Mouse (Mus musculus): ENCODE measurements around the gene Mink1.

The Mink1 gene

DNA sequence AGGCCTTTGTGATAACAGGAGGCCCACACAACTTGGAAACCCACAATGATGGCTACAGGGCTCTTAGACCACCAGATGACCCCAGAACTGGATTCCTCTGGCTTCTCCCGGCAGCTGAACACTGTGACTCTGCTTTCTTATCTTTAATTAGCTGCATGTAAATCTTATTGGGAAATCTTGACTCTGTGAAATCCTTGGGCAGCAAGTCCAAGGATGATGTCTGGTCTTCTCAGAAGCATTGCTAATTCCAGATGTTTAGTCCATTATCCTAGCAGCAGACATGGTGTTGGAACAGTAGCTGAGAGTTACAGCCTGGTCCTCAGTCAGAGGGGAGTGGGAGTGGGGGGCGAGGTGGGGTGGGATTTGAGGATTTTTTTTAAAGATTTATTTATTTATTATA, 65.8 kb downstream of the Mink1 start:
- DNase-seq (ENCODE audit: low read depth in 2 of 2, low spot score in 2 of 2) = no peak

DNA sequence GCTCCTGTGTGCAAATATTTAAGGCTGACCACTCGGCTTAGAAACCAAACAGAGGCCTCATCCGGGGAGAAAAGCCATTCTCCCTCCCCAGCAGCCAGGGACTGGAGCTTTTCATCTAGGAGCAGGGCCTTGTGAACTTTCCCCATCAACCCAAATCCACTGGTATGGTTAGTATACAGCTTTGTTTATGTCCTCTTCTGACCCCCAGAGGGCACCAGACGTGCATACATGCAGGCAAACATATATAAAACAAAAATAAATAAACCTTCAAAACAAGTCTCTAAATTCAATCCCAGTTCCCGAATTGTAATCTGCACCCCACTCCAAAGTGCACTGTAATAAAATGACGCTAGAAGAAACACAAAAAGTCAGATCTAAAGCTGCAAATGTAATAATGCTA, 66.9 kb downstream of the Mink1 start:
- peak in 1 of 2 experiments; percentile 37 for DNase-seq (ENCODE audit: low read depth in 2 of 2, low spot score in 2 of 2)

DNA sequence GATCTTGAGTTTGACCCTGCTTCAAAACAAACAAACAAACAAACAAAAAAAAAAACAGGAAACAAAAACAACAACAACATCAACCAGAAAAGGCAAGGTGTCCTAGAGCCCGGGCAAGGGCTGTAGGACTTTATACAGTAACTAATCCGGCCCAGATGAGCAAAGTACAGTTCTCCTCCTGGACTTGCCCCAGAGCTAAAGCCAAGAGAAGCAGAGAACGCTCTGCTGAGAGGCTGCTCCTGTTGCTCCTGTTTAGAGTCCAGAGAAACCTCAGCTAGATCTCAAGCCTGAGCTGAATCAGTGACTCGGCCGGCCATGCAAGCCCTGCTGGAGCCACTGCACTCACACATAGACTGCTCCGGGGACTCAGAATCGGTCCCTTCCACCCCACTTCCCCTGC, 67.4 kb downstream of the Mink1 start:
- no peak for DNase-seq (ENCODE audit: low read depth in 2 of 2, low spot score in 2 of 2)

DNA sequence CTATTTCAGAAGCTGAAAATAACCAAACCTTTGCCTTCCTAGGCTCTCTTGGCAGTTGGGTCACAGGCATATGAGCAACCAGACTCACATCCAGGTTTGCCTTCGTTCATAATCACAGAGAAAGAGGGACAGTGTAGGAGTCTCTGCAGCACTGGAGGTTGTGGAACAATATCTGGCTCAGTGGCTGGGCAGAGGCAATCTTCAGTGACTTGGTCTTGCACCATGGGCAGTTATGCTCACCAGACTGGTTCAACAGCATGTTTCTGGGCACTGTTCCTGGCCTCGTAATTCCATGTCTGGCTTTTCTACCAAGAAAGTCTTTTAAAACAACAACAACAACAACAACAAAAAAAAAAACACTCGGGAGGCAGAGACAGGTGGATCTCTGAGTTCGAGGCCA, 72.9 kb downstream of the Mink1 start:
- DNase-seq (ENCODE audit: low read depth in 2 of 2, low spot score in 2 of 2) = no peak

DNA sequence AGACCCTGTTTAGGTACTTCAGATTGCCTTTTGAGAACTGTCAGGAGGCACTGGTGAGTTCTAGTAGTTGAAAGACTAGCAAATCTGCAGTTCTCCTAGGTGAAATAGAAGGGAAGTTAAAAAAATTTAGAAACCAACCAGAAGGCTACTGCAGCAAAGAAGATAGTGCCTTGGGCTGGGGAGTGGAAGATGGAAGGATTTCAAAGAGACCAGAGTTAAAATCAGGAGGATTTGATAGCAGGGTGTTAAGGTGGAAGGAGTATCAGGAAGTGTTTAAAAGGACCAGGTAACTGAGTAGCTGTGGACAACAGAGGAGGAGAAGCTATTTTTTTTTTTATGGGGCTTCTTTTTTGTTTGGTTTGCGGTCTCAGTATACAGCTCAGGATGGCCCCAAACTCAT, 75.1 kb downstream of the Mink1 start:
- no peak for DNase-seq (ENCODE audit: low read depth in 2 of 2, low spot score in 2 of 2)

DNA sequence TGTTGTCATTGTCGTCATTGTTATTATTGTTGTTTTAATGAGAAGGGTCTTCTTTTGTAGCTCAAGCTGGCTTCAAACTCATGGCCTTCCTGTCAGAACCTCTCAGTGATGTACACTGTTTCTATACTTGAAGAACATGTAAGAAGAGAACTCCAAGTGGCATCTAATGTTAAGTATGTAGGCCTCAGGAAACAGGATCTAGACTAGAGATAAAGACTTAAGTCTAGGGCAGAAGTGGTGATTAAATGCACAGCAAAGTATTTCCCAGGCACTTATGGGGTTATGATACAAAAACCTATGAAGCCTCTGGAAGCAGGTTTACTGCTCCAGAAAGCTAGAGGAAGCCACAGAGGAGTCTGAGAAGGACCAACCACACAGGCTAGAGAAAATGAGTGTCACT, 75.6 kb downstream of the Mink1 start:
- no peak for DNase-seq (ENCODE audit: low read depth in 2 of 2, low spot score in 2 of 2)

DNA sequence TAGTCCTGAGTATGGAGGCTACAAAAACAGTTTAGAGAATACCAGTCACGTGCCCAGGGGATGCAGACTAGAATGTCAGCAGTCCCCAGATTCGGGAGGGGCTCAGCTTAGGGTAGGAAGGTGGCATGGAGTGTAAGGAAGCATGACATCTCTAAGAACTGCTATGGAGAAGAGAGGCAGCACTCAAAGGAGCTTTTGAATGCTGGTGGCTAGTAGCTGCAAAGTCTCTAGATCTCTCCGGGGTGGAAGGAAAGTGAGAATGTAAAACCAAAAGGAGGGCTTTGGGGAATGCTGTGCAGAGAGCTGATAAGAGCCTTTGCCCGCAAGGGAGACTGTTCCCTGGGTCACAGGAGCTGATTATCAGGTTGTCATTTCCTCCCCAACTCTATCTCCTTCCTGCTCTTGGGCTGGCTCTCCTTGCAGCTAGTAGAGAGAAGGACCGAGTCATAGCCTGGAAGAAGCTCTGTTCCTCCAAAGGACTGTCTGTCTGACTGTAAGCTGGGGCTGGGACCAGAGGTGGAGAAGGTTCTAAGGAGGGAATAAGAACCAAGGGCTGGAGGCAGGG, 76.1 kb downstream of the Mink1 start, which contains the start of gene Gp1ba:
Gene Gp1ba, plus strand, starts transcription at position 409 of the 565 bp plus-strand sequence.
- no peak for DNase-seq (ENCODE audit: low read depth in 2 of 2, low spot score in 2 of 2)

DNA sequence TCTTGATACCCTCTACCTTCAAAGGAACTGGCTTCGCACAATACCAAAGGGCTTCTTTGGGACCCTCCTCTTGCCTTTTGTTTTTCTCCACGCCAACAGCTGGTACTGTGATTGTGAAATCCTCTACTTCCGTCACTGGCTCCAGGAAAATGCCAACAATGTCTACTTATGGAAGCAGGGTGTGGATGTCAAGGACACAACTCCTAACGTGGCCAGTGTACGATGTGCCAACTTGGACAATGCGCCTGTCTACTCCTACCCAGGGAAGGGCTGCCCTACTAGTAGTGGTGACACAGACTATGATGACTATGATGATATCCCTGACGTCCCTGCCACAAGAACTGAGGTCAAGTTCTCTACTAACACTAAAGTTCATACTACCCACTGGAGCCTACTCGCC, 77.3 kb downstream of the Mink1 start:
- DNase-seq (ENCODE audit: low read depth in 2 of 2, low spot score in 2 of 2) = no peak

DNA sequence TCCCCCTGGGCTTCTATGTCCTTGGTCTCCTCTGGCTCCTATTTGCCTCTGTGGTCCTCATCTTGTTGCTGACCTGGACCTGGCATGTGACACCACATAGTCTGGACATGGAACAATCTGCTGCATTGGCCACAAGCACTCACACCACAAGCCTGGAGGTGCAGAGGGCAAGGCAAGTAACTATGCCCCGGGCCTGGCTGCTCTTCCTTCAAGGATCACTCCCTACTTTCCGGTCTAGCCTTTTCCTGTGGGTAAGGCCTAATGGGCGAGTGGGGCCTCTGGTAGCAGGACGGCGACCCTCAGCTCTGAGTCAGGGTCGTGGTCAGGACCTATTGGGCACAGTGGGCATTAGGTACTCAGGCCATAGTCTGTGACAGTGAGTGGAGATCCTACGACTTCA, 78.6 kb downstream of the Mink1 start:
- DNase-seq (ENCODE audit: low read depth in 2 of 2, low spot score in 2 of 2) = no peak

DNA sequence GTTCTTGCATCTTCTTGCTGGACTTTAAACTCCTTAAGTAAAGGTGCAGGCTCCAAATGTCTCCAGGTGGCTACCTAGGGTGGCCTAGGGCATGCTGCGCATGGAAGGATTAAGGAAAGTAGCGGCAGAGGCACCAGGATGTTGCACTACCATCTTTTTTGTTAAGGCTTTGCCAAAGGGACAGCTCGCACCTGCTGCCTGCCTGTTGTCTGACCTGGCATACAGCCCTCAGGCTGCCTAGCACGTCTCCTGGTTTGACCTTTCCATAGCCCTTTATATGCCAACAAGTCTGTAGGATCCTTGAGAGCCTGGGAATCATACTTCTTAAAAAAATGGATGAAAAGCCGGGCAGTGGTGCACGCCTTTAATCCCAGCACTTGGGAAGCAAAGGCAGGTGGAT, 80.4 kb downstream of the Mink1 start:
- DNase-seq (ENCODE audit: low read depth in 2 of 2, low spot score in 2 of 2) = no peak

DNA sequence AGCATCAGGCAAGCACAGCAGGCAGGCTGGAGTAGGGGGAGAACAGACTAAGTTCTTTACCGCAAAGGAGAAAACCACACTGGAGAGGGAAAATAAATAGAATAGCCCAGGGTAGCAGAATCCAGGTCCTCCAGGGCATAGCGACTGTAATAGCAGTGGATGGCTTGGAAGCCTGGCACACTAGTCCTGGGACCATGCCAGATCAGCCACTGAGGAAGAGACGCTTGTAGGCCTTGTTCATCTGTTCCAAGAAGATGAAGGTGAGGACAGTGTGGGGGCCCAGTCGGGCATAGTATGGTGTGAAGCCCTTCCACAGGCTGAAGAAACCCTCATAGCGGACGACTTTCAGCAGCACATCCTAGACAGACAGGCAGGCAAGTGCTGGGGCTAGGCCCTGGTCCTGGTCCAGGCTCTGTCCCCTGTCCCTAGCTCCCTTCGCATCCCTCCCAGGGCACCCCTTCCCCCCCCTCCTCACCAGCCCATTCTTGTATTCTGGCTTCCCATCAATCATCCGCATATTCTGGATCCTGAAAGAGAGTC, 82.0 kb downstream of the Mink1 start:
- DNase-seq (ENCODE audit: low read depth in 2 of 2, low spot score in 2 of 2) = no peak

DNA sequence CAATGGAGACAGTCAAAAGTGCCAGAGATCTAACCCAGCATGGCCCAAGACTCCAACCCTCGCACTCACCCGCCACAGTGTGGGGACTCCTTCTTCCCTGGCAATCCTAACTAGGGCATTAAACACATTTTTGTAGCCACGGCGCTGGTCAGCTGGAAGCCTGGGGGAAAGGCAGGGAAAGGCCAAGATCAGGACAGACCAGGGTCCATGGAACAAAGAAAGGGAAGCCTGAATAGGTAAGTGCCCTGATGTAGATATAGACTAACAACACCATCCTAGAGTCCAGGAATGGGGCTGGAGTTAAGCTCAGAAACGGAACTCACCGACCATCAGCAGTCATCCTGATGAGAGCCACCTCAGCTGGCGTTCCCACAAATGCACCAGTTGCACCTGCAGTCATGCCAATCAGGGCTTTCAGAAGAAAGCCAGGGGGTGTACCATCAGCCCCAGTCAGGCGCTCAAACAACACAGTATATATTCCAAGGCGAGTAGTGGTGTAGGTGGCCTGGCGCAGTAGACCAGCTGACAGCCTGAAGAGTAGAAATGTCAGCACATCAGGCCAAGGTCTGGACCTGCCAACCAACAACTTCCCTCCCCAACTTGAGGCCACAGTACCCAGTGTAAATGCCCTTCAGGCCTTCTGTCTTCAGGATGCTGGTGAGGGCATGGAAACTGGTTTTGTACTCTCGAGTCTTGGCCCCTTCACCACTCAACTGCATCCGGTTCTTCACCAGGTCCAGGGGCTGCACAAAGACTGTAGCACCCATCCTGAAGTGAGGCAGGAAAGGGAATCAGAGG, 83.0 kb downstream of the Mink1 start:
- DNase-seq (ENCODE audit: low read depth in 2 of 2, low spot score in 2 of 2) = no peak

DNA sequence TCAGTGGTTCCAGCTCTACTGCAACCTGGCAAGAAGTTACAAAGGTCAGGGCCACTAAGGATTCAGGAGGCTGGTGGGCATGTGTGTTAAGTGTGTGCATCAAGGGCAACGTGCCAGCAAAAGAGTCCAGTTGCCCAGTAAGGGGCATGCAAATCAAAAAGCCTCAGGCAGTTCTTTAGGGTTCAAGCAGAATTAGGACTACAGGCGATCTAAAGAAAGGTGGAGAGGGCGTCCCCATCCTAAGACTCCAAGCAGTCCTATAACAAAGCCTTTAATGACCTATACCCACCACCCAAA, 83.5 kb downstream of the Mink1 start:
- DNase-seq (ENCODE audit: low read depth in 2 of 2, low spot score in 2 of 2) = no peak

DNA sequence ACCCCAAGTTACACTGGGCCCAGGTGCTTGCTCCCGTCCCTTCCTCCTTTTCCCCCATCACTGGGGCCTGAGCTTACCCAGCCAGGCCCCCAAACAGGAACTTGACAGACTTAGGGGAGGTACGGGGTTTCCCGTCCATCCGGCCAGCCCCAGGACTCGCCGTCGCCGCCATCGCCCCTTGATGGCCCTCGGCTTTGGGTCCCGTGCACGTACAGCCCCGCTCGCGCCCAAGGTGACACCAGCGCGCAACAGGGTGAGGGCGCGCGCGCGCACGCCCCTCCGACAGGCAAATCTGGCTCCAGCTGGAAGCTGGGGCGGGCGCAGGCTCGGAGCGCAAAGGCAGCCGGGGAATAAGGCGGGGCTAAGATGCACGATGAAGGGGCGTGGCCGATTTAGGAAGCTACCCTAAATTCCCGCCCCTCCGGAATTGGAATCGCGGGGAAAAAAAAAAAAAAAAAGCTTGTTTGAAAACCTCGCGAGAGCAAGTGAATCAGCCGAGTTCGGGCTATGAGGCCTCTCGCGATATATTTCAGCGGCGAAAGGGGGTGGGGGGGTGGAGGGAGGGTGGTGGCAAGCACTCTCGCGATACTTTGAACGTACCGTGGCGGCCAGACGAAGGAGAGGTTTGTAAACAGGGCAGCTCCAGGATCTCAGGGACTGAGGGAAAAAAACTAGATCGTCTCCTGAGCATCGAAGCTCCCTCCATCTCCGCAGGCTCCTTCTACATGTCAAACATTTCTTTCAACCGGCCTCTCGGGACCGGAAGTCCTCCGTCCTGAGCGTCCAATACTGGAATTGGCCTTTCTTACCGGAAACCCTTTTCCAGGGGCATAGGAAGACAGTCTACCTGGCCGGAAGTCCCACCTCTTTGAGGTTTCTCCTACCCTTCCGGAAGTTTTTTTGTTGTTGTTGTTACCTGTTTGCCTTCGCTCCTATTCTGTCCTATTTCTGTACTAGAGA, 84.3 kb downstream of the Mink1 start, which contains the start of the genes Rnf167 and Slc25a11:
Gene Rnf167, plus strand, starts transcription at position 545 of the 960 bp plus-strand sequence.
Gene Slc25a11, minus strand, starts transcription at position 789 of the 960 bp plus-strand sequence.
- peak; percentile 89 to 95 for DNase-seq (ENCODE audit: low read depth in 2 of 2, low spot score in 2 of 2)

DNA sequence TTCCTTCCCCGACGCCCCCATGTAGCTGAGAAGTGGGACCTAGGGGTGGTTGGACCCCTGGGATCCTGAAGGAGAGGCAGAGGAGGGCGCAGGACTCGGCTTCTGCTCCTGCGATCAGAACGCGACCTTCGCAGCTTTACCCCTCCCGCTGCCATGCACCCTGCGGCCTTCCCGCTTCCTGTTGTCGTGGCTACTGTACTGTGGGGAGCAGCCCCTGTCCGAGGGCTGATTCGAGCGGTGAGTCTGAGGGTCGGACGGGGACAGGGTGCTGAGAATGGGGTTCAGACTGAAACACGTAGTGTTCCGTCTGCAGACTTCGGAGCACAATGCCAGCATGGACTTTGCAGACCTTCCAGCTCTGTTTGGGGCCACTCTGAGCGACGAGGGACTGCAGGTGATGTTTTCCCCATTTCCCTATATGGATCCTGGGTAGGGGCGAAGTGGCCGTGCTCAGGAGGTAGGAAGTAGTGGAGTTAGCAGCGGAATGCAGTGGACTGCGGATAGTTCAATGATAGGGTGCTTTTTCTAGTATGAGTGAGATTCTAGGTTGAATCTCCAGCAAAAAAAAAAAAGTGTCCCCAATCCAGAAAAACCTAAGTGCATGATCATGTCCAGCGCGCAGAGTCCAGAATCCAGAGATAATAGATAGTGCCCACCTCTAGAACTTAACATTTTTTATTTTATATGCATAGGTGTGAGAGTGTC, 85.2 kb downstream of the Mink1 start:
- peak; percentile 27 to 28 for DNase-seq (ENCODE audit: low read depth in 2 of 2, low spot score in 2 of 2)

DNA sequence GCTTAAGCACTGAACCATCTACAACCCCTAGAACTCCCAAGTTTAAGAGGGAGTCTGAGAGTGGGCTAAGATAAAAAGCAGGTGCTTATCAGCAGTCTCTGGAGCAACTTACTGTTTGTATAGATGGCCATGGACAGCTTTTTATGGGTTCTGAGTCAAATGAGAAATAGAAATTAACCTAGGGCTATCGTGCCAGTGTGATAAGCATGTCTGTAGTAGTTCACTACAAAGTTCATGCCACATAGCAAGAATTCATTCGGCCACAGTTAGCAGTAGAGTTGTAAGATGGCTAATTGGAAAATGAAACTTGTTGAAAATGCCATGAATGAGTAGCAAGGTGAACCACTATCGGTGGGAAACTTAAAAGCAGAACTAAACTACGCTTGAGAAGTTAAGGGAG, 85.8 kb downstream of the Mink1 start:
- no peak for DNase-seq (ENCODE audit: low read depth in 2 of 2, low spot score in 2 of 2)

DNA sequence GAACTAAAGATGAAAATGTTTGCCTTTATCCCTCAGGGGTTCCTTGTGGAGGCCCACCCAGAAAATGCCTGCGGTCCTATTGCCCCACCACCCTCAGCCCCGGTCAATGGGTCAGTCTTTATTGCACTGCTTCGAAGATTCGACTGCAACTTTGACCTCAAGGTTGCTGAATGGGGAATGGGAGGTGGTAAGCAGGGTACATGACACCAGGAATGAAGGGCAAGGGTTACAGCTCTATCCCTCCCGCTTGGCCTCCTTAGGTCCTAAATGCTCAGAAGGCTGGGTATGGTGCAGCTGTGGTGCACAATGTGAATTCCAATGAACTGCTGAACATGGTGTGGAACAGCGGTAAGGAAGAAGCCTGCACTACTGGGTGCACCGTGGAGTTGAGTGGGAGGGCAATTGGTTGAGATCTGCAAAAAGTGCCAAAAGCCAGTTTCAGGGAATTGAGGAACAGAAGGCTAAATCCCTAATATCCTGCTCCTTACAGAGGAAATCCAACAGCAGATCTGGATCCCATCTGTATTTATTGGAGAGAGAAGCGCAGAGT, 86.6 kb downstream of the Mink1 start:
- DNase-seq (ENCODE audit: low read depth in 2 of 2, low spot score in 2 of 2) = no peak

DNA sequence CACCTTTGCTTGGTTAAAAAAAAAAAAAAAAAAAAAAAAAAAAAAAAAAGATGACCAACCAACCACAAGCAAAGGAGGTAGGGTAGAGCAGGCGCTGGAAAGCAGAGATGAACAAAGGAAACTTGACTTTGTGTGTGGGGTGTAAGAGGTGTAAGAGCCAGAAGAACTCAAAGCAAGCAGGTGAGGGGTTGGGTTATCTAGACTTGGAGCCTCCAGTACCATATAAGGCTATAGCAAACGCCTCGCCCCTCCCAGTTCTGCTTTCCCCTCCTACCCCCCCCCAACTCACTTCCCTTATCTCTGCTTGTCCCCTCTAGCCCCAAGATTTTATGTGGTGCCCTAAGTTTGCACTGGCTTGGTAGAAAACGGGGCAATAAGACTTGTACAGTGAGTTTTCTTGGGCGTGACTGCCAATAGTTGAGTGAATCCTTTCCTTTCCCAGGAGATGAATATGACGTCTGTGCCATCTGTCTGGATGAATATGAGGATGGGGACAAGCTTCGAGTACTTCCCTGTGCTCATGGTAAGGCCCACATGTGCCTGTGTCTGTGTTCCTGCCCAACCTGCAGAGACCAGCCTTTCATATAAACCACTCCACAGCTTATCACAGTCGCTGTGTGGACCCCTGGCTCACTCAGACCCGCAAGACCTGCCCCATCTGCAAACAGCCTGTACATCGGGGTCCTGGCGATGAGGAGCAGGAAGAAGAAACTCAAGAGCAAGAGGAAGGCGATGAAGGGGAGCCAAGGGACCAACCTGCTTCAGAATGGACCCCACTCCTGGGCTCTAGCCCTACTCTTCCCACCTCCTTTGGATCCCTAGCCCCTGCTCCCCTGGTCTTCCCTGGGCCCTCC, 87.9 kb downstream of the Mink1 start:
- peak; percentile 30 to 51 for DNase-seq (ENCODE audit: low read depth in 2 of 2, low spot score in 2 of 2)

DNA sequence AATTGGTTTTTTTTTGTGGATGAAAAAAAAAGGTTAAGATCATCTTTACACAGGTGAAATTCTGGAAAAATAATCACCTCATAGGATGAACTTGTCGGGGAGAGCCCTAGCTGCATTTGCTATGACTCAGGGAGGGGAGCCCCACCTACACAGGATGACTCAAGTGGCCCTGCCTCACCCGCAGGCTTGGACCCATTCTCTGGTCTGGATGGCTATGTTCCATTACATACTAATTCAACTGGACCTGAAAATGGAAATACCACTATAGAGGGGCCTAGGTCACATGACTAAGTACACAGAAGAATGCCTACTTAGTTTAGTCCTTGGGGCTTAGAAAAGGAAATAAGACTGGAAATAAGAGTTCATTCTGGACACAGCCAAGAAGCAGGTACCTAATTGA, 88.7 kb downstream of the Mink1 start:
- no peak for DNase-seq (ENCODE audit: low read depth in 2 of 2, low spot score in 2 of 2)
